Mouse (Mus musculus) WW6 (cell line): ENCODE results near the gene Slc7a11.

Experiments
- DNase-seq: peaks from one replicate; pipeline ENCODE4 v3.0.0-alpha.2; 2013; ENCODE audit warnings: low read depth, low spot score

Slc7a11 gene

GRCm38 (mm10) chr3:49984795-49985194 lies 458.6 kb downstream of the Slc7a11 start:
- no peak for DNase-seq

DNA sequence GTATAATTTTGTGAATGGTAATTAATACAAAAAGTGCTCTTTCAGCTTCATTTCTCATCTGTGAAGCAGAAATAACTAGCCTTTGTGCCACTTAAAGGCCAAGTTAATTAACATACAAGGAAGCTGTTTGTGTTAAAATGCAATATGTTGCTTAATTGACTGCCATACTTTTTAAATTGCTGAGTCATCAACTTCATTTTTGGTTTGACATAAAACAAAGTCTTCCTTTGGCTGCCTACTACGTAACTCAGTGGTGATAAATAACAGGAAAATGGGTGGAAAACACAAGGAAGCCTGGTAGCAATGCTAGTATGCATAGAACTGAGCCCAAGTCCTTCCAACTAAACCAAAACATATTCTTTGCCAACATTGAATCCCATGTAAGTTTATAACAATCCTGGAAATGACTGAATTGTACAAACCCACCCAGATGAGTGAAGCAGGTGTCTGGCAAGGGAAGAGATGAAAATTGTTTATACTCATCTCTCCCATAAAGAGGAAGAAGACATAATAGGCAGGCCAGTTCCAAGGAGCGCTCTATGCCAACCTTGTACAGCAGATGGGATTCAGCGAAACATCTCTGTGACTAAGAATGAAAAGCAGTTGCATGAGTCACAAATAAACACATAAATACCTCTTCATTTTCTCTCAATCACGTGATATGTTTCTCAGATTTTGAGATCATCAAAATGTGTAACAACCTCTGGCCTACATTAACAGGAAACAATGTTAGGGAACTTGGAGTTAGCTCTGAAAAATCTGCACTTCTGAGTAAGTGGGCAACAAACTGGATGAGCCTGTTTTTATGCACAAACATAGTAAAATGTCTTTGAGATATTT lies 459.8 kb downstream of the Slc7a11 start:
- no peak for DNase-seq

DNA sequence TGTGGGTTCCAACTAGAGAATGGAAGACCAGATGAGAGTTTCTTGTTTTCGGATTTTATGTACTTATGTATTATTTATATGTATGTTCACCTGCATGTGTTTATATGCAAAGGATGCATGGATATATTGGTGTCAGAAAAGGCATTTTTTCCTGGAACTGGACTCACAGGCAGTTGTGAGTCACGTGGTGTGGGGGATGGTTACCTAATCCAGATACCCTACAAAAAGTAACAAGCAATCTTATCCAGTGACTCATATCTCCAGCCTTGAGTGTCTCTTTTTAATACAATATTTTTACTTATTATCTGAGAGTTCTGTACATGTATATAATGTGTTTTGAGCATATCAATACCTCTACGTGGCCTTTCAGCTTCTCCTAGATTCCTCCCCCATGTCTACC lies 469.4 kb downstream of the Slc7a11 start:
- no peak for DNase-seq

- DNase-seq, result no peak
These were observed 477.8 kb downstream of the Slc7a11 start for GRCm38 (mm10) chr3:49965569-49965968.

- no peak for DNase-seq
These were observed 482.8 kb downstream of the Slc7a11 start for GRCm38 (mm10) chr3:49960581-49960980.

GRCm38 (mm10) chr3:49946845-49947244 lies 496.6 kb downstream of the Slc7a11 start:
- no peak for DNase-seq

GRCm38 (mm10) chr3:49944783-49945182 lies 498.6 kb downstream of the Slc7a11 start:
- no peak for DNase-seq

GRCm38 (mm10) chr3:49937611-49938010 lies 505.8 kb downstream of the Slc7a11 start:
- DNase-seq, result no peak

- no peak for DNase-seq
These were observed 513.9 kb downstream of the Slc7a11 start for GRCm38 (mm10) chr3:49929496-49929895.

- no peak for DNase-seq
These were observed 514.7 kb downstream of the Slc7a11 start for GRCm38 (mm10) chr3:49928509-49929263.

DNA sequence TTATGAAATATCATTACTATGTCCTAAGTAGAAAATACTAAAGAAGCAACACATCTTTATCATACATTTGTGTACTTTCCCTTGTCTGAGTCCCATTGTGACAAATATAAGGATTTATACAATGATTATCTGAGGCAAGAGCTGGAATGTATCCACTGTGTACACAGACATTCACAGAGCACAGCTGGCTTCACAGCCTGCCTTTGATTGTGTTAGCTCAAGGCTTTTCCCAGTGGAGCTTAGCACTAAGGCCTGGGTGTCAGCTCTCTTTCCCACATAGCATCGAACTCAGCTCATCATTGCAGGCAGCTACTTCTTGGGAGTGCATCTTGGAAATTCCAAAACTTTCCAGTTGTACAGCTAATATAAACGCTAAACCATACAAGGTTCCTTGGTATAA lies 529.5 kb downstream of the Slc7a11 start:
- no peak for DNase-seq

- no peak for DNase-seq
These were observed 532.5 kb downstream of the Slc7a11 start for GRCm38 (mm10) chr3:49910922-49911321.

GRCm38 (mm10) chr3:49908426-49909341 lies 534.7 kb downstream of the Slc7a11 start:
- no peak for DNase-seq

DNA sequence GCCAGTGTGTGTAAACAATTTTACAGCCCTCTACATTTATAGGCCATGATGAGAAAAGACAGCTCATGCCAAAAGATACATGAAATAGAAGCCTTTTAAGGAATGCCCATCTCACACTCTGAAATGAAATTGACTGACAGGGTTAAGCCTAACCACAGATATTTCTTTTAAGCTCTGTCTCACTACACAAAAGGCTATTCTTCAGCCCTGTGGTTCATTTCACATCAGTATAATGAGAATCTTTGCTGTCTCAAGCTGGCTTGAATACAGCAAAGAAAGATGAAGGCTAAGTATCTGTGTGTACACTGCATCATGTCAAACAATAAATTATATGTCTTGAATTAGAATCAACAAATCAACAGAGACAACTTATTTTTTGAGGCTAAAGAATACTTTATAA lies 549.5 kb downstream of the Slc7a11 start:
- DNase-seq, result no peak

DNA sequence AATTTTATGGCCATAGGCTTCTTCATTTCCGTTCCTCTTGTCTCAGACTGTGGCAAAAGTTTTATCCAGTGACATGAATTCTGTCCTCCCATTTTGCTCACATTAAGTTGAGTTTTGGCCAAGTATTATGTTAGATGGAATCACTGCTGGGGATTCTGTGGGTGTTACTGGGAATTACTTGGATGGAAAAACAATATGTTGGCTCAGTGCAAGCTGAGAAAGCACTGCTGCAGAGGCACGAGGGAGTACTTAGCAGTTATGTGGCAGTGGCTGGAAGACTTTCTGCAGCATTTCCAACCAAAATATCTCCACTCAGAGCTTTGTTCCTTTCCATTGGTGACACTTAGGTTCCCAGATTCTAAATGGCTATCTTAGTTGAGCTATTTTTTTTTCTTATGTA lies 556.1 kb downstream of the Slc7a11 start:
- DNase-seq, result no peak

- no peak for DNase-seq
These were observed 557.0 kb downstream of the Slc7a11 start for GRCm38 (mm10) chr3:49886220-49886945.

GRCm38 (mm10) chr3:49880496-49880895 lies 562.9 kb downstream of the Slc7a11 start:
- DNase-seq, result no peak

DNA sequence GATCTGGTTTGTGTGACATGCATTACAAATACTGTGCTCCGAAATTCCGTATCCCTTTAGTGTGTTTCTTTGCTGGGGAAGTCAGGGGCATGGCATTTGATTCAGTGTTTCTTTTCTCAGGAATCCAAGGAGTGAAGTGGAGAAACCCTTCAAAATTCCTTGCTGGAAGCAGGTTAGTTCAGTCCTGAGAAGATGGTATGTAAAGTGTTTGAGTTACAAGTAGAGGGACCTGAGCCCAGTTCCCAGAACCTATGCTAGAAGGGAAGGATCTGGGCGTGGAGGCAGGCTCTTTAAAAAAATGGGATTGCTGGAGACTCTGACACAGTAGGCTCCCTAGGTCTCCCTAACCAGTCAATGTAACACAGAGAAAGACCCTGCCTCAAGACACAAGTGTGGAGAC lies 572.6 kb downstream of the Slc7a11 start:
- DNase-seq, result no peak

DNA sequence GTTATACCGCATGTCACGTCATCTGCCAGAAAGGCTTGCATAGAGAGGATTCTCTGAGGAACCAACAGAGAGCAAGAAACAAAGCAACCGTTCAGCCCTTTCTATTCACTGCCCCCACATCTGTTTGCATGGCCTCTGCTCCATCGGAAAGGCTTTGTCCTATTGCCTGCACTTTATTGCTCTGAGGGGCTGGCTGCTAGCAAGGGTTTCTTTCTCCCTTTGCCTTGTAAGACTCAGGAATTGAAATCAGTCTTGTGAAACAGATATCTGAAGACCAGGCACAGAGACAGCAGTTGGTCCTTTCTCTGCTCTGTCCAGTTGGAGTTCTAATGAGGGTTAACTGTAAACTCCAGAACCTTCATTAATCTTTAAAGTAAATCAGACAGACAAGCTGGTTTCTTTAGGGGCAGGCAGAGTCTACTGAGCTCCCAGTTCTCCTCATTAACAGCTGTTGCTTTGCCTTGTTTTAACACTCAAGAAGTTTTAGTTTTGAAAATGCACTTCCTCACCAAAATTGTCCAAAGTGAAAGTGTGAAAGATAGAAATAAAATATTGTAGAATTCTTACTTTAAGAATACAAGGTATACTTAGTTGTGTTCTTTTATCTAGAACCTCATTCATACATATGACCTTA lies 575.3 kb downstream of the Slc7a11 start:
- no peak for DNase-seq

- no peak for DNase-seq
These were observed 576.1 kb downstream of the Slc7a11 start for GRCm38 (mm10) chr3:49867147-49867950.
